Mouse (Mus musculus): ENCODE measurements around the gene Guca2a. TPM values are rescaled to one million over a fixed set of nuclear protein-coding genes. Genes with fewer than 3 reads are reported as not detected.

The Guca2a gene
- total and polyA plus RNA-seq, 2 experiments from 2014 or later = not detected

GRCm38 (mm10) chr4:119682596-119682995, 45.1 kb downstream of the Guca2a start:
- H3K27me3 ChIP-seq (ENCODE audit: insufficient read depth, low read length) = no peaks in the 10 kb centered on the region
- DNase-seq (ENCODE audit: low spot score) = peak; percentile 52
- no peaks in the 10 kb centered on the region for H3K36me3 ChIP-seq (ENCODE audit: insufficient read depth, low read length)
- no peaks in the 10 kb centered on the region for H3K4me1 ChIP-seq (ENCODE audit: insufficient read depth, low read length)
- 24% methylated on average over 5 of the region's 5 CpGs for WGBS
- no peak overlapping the region for H3K27ac ChIP-seq
- H3K9ac ChIP-seq (replicated peaks; ENCODE audit: low read length) = no peak overlapping the region
- ATAC-seq = 0 out of 2 replicates have a peak, but pooled peaks have one; percentile 35
- no peak overlapping the region for H3K4me3 ChIP-seq (ENCODE audit: low read length)
- no peak overlapping the region for H3K4me2 ChIP-seq (ENCODE audit: low read depth, low read length)
- no peak for TF ChIP-seq CTCF (IDR thresholded peaks at IDR 0.05; ENCODE audit: low read depth)
- no peaks in the 10 kb centered on the region for H3K9me3 ChIP-seq (ENCODE audit: low read length)

DNA sequence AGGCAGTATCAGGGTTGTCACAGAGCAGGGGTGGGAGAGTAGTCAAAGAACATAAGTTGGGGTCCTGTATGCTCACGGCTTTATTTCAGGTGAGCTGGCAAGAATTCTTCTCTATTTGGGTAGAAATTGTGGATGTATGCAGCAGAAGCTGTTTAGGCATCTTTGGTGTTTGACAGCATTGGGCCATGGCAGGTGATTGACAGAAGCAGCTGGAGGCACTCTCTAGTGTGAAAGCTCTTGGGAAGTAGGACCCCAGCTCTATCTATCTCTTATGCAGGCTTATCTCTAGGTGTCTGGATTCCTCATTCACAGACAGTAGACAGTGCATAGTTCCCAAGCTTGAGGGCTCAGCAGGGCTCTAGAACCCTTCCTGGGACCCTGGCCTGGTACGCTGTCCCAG, 48.2 kb downstream of the Guca2a start:
- H3K4me3 ChIP-seq (ENCODE audit: low read length) = no peak overlapping the region
- H3K36me3 ChIP-seq (ENCODE audit: insufficient read depth, low read length) = no peaks in the 10 kb centered on the region
- no peak for TF ChIP-seq CTCF (IDR thresholded peaks at IDR 0.05; ENCODE audit: low read depth)
- H3K9me3 ChIP-seq (ENCODE audit: low read length) = no peaks in the 10 kb centered on the region
- H3K4me2 ChIP-seq (ENCODE audit: low read depth, low read length) = no peak overlapping the region
- no peak overlapping the region for H3K9ac ChIP-seq (replicated peaks; ENCODE audit: low read length)
- no peak overlapping the region for H3K27ac ChIP-seq
- H3K27me3 ChIP-seq (ENCODE audit: insufficient read depth, low read length) = no peaks in the 10 kb centered on the region
- H3K4me1 ChIP-seq (ENCODE audit: insufficient read depth, low read length) = no peaks in the 10 kb centered on the region
- ATAC-seq (no peak), DNase-seq (ENCODE audit: low spot score) (no peak)
- WGBS = 89% methylated on average over 2 of the region's 2 CpGs

Other genes with a start within 250 kb of the Guca2a start
- 10.0 and 13.4 TPM in 2 replicates for gene Ccdc30, start 222.2 kb upstream of the Guca2a start, total RNA-seq (2014; rRNA removed)
- gene Ccdc30, start 222.2 kb upstream of the Guca2a start, polyA plus RNA-seq (2015; fragmentation: Nextera tagmentation; extraction: Ambion mirVana) = 23.1 and 24.3 TPM in 2 replicates
- gene Ppcs, start 215.3 kb upstream of the Guca2a start, total RNA-seq (2014; rRNA removed) = 12.1 and 14.1 TPM in 2 replicates
- 28.5 and 29.4 TPM in 2 replicates for gene Ppcs, start 215.3 kb upstream of the Guca2a start, polyA plus RNA-seq (2015; fragmentation: Nextera tagmentation; extraction: Ambion mirVana)
- gene Zmynd12, start 214.9 kb upstream of the Guca2a start, total RNA-seq (2014; rRNA removed) = 0.11 TPM in 1 of 2 replicates, not detected in the other
- 0.51 and 1.3 TPM in 2 replicates for gene Zmynd12, start 214.9 kb upstream of the Guca2a start, polyA plus RNA-seq (2015; fragmentation: Nextera tagmentation; extraction: Ambion mirVana)
- gene Rimkla, start 145.1 kb upstream of the Guca2a start, total RNA-seq (2014; rRNA removed) = 39.8 and 43.1 TPM in 2 replicates
- gene Rimkla, start 145.1 kb upstream of the Guca2a start, polyA plus RNA-seq (2015; fragmentation: Nextera tagmentation; extraction: Ambion mirVana) = 20.9 and 23.1 TPM in 2 replicates
- gene Foxj3, start 100.7 kb upstream of the Guca2a start, total RNA-seq (2014; rRNA removed) = 32.4 and 32.7 TPM in 2 replicates
- gene Foxj3, start 100.7 kb upstream of the Guca2a start, polyA plus RNA-seq (2015; fragmentation: Nextera tagmentation; extraction: Ambion mirVana) = 17.8 and 19.1 TPM in 2 replicates
- gene Frg2f1, start 98.2 kb upstream of the Guca2a start, total RNA-seq (2014; rRNA removed) = 13.5 and 24.3 TPM in 2 replicates
- gene Frg2f1, start 98.2 kb upstream of the Guca2a start, polyA plus RNA-seq (2015; fragmentation: Nextera tagmentation; extraction: Ambion mirVana) = 11.2 and 11.8 TPM in 2 replicates
- gene Guca2b, start 21.2 kb downstream of the Guca2a start, total RNA-seq (2014; rRNA removed) = not detected in 2 replicates
- not detected in 2 replicates for gene Guca2b, start 21.2 kb downstream of the Guca2a start, polyA plus RNA-seq (2015; fragmentation: Nextera tagmentation; extraction: Ambion mirVana)
- gene Hivep3, start 96.1 kb downstream of the Guca2a start, total RNA-seq (2014; rRNA removed) = 11.0 and 27.1 TPM in 2 replicates
- 14.0 and 15.1 TPM in 2 replicates for gene Hivep3, start 96.1 kb downstream of the Guca2a start, polyA plus RNA-seq (2015; fragmentation: Nextera tagmentation; extraction: Ambion mirVana)

Measured in hindbrain, postnatal 0 days (tissue).